Mouse (Mus musculus) midbrain, embryonic 16.5 days (tissue): Measurements from ENCODE around the gene 3110040M04Rik. TPM values are rescaled to one million over a fixed set of nuclear protein-coding genes. Genes with fewer than 3 reads are reported as not detected.

Experiments used
- polyA plus RNA-seq: library from polyadenylated mRNA; unstranded; fragments of >200 nt; fragmentation: Nextera tagmentation; extraction: Ambion mirVana; gene quantifications from 2 replicates; pipeline ENCODE4 v1.2.1, GENCODE M21; 2015

Gene 3110040M04Rik
- polyA plus RNA-seq, 1 experiment from 2014 or later: not detected

Other genes starting within 250 kb of the 3110040M04Rik start
- 1.2 and 2.0 TPM in 2 replicates for gene Hmcn1, start 210.7 kb upstream of the 3110040M04Rik start, polyA plus RNA-seq
- gene Gm47985, start 21.6 kb upstream of the 3110040M04Rik start, polyA plus RNA-seq: not detected in 2 replicates
- not detected in 2 replicates for gene Gm8947, start 11.7 kb upstream of the 3110040M04Rik start, polyA plus RNA-seq
- gene Gm47995, start 5.7 kb upstream of the 3110040M04Rik start, polyA plus RNA-seq: not detected in 2 replicates
- gene Gm47996, start 6.0 kb downstream of the 3110040M04Rik start, polyA plus RNA-seq: not detected in 2 replicates
- gene Ivns1abp, start 140.4 kb downstream of the 3110040M04Rik start, polyA plus RNA-seq: 260 and 271 TPM in 2 replicates
- gene Swt1, start 224.3 kb downstream of the 3110040M04Rik start, polyA plus RNA-seq: 12.9 and 14.3 TPM in 2 replicates
- gene Trmt1l, start 224.4 kb downstream of the 3110040M04Rik start, polyA plus RNA-seq: 43.8 and 45.7 TPM in 2 replicates